Mouse (Mus musculus): ENCODE results near the gene Ssr1. TPM values are rescaled to one million over a fixed set of nuclear protein-coding genes. Genes with fewer than 3 reads are reported as not detected.

Ssr1 gene
- polyA plus RNA-seq, 1 experiment: 70.7 TPM

DNA sequence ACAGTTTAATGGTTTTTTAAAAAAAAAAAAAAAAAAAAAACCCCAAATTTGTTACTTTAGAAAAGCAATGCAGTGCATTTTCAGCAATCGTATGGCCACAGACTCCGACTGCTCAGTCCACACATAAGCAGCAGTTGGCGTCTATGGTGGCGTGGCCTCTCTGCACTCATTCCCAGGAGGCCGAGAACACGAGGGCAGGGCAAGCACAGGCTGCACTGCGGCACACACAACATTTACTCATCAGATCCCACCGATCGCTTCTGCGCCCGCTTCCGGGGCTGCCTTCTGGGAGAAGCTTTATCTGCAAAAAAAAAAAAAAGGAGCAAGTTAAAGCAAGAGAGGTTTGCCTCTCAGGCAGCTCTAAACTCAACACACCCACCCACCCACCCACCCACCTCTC, 14.5 kb downstream of the Ssr1 start:
- Histone ChIP-seq H3K36me3 (ENCODE audit: control insufficient read depth, insufficient read depth) (peaks cover 84% of the 10 kb centered on the region), H3ac (ENCODE audit: control insufficient read depth, insufficient read length, low read depth) (no peak overlapping the region)
- TF ChIP-seq FOSL1 (IDR thresholded peaks at IDR 0.05; ENCODE audit: insufficient read depth, low read length, poor library complexity, severe bottlenecking): no peak
- TF ChIP-seq MAX (IDR thresholded peaks at IDR 0.05): no peak
- no peak for TF ChIP-seq MYOG (IDR thresholded peaks at IDR 0.05; ENCODE audit: control insufficient read depth, extremely low read depth, insufficient read length)
- TF ChIP-seq USF1 (IDR thresholded peaks at IDR 0.05; ENCODE audit: low read depth): no peak
- no peak for TF ChIP-seq MYOD1 (IDR thresholded peaks at IDR 0.05; ENCODE audit: control insufficient read depth, insufficient read length, low read depth)
- no peak for TF ChIP-seq CEBPB (IDR thresholded peaks at IDR 0.05; ENCODE audit: low read depth)
- no peak for TF ChIP-seq CTCF (IDR thresholded peaks at IDR 0.05; ENCODE audit: control insufficient read depth, insufficient read depth, insufficient read length)

GRCm38 (mm10) chr13:37974731-37975130, 19.3 kb downstream of the Ssr1 start:
- no peak overlapping the region for H3ac ChIP-seq (ENCODE audit: control insufficient read depth, insufficient read length, low read depth)
- TF ChIP-seq CTCF (IDR thresholded peaks at IDR 0.05; ENCODE audit: control insufficient read depth, insufficient read depth, insufficient read length) (no peak), MAX (IDR thresholded peaks at IDR 0.05) (no peak), FOSL1 (IDR thresholded peaks at IDR 0.05; ENCODE audit: insufficient read depth, low read length, poor library complexity, severe bottlenecking) (no peak)
- H3K36me3 ChIP-seq (ENCODE audit: control insufficient read depth, insufficient read depth): peaks cover 40% of the 10 kb centered on the region
- no peaks in the 10 kb centered on the region for H3K27me3 ChIP-seq (ENCODE audit: control insufficient read depth, insufficient read depth, insufficient read length)
- no peaks in the 10 kb centered on the region for H3K79me2 ChIP-seq (ENCODE audit: control insufficient read depth, insufficient read depth)
- no peaks in the 10 kb centered on the region for H3K79me3 ChIP-seq (ENCODE audit: low read depth)
- H3K4me3 ChIP-seq (ENCODE audit: insufficient read depth, poor library complexity, severe bottlenecking): no peak overlapping the region

More for the DNA sequence above, 14.5 kb downstream of the Ssr1 start:
- no peaks in the 10 kb centered on the region for H3K79me2 ChIP-seq (ENCODE audit: control insufficient read depth, insufficient read depth)
- no peaks in the 10 kb centered on the region for H3K79me3 ChIP-seq (ENCODE audit: low read depth)
- no peaks in the 10 kb centered on the region for H3K27me3 ChIP-seq (ENCODE audit: control insufficient read depth, insufficient read depth, insufficient read length)
- H3K4me3 ChIP-seq (ENCODE audit: insufficient read depth, poor library complexity, severe bottlenecking): no peak overlapping the region

DNA sequence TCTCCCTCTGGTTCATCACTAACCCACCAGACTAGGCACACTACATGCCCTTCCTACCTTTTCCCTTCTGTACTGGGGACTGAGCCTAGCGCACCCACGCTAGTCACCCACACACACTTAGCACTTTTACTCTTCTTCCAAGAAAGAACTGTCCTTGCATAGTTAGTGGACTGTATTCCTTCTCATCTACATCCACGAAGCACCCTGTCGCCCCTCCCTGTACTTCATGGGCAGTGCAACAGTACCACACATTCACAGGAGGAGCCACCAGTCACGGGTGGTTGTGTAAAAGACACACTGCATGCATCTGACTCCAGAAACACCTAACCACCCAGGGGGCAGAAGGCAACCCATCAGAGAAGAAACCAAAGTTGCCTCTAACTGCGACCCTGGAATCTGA, 20.0 kb downstream of the Ssr1 start:
- TF ChIP-seq CTCF (IDR thresholded peaks at IDR 0.05; ENCODE audit: control insufficient read depth, insufficient read depth, insufficient read length): no peak
- Histone ChIP-seq H3K4me3 (ENCODE audit: insufficient read depth, poor library complexity, severe bottlenecking) (no peak overlapping the region), H3ac (ENCODE audit: control insufficient read depth, insufficient read length, low read depth) (no peak overlapping the region), H3K27me3 (ENCODE audit: control insufficient read depth, insufficient read depth, insufficient read length) (no peaks in the 10 kb centered on the region), H3K79me3 (ENCODE audit: low read depth) (no peaks in the 10 kb centered on the region), H3K36me3 (ENCODE audit: control insufficient read depth, insufficient read depth) (peaks cover 33% of the 10 kb centered on the region), H3K79me2 (ENCODE audit: control insufficient read depth, insufficient read depth) (no peaks in the 10 kb centered on the region)

DNA sequence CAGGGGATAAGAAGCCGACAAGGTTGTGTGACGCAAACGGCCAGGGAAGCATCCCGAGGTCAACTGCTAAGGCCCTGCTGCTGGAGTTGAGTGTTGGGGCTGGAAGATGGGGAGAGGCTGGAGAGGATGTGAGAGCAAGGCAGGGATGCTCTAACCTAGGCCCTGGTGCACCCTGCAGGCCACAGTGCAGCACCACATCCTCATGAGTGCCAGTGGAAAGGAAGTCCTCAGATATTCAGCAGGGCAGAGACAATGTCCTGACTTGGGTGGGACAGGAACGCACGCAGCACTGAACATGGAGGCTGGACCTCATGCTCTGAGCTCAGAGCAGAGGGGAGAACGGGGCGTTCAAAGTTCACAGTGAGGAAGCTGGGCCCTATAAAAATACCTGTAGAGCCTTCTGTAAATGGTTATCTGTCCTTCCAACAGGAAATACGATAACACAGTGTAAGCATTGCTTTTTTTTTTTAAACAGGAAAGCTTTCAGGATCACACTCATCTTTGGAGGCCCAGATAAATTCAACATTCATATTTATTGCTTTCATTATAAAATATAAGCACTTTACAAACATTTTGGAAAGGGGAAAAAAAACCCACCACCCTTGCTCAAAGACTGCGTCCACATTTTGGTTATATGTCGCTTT, 23.0 kb downstream of the Ssr1 start:
- no peak overlapping the region for H3ac ChIP-seq (ENCODE audit: control insufficient read depth, insufficient read length, low read depth)
- TF ChIP-seq MAX (IDR thresholded peaks at IDR 0.05): no peak
- no peak for TF ChIP-seq CTCF (IDR thresholded peaks at IDR 0.05; ENCODE audit: control insufficient read depth, insufficient read depth, insufficient read length)
- TF ChIP-seq CEBPB (IDR thresholded peaks at IDR 0.05; ENCODE audit: low read depth): no peak
- TF ChIP-seq USF1 (IDR thresholded peaks at IDR 0.05; ENCODE audit: low read depth): no peak
- TF ChIP-seq MYOG (IDR thresholded peaks at IDR 0.05; ENCODE audit: control insufficient read depth, extremely low read depth, insufficient read length): no peak
- TF ChIP-seq MYOD1 (IDR thresholded peaks at IDR 0.05; ENCODE audit: control insufficient read depth, insufficient read length, low read depth): no peak
- TF ChIP-seq FOSL1 (IDR thresholded peaks at IDR 0.05; ENCODE audit: insufficient read depth, low read length, poor library complexity, severe bottlenecking): no peak
- H3K27me3 ChIP-seq (ENCODE audit: control insufficient read depth, insufficient read depth, insufficient read length): no peaks in the 10 kb centered on the region
- no peak overlapping the region for H3K4me3 ChIP-seq (ENCODE audit: insufficient read depth, poor library complexity, severe bottlenecking)
- peaks cover 4% of the 10 kb centered on the region for H3K36me3 ChIP-seq (ENCODE audit: control insufficient read depth, insufficient read depth)
- H3K79me3 ChIP-seq (ENCODE audit: low read depth): no peaks in the 10 kb centered on the region
- H3K79me2 ChIP-seq (ENCODE audit: control insufficient read depth, insufficient read depth): no peaks in the 10 kb centered on the region

DNA sequence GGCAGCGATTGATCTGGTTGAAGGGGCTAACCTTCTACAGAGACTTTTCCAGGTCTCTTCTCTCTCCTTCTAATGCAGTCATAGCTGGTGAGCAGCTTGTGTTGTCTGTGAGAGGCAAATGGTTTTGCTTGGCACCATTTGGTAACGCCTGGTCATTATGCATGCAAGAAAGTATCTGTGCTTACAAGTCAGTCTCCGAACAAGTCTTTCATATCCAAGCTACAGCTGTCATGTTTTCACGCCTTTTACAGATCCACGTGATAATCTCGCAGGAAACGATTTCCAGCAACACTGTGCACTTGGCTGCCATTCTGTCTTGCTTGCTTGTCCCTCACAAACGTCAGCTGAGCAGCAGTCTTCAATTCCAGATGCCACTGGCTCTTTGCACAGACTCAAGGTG, 24.0 kb downstream of the Ssr1 start:
- TF ChIP-seq USF1 (IDR thresholded peaks at IDR 0.05; ENCODE audit: low read depth): no peak
- TF ChIP-seq CEBPB (IDR thresholded peaks at IDR 0.05; ENCODE audit: low read depth): no peak
- no peak for TF ChIP-seq MYOD1 (IDR thresholded peaks at IDR 0.05; ENCODE audit: control insufficient read depth, insufficient read length, low read depth)
- no peak for TF ChIP-seq MAX (IDR thresholded peaks at IDR 0.05)
- TF ChIP-seq FOSL1 (IDR thresholded peaks at IDR 0.05; ENCODE audit: insufficient read depth, low read length, poor library complexity, severe bottlenecking): no peak
- no peak for TF ChIP-seq MYOG (IDR thresholded peaks at IDR 0.05; ENCODE audit: control insufficient read depth, extremely low read depth, insufficient read length)
- TF ChIP-seq CTCF (IDR thresholded peaks at IDR 0.05; ENCODE audit: control insufficient read depth, insufficient read depth, insufficient read length): no peak
- Histone ChIP-seq H3ac (ENCODE audit: control insufficient read depth, insufficient read length, low read depth) (no peak overlapping the region), H3K79me3 (ENCODE audit: low read depth) (no peaks in the 10 kb centered on the region), H3K27me3 (ENCODE audit: control insufficient read depth, insufficient read depth, insufficient read length) (no peaks in the 10 kb centered on the region), H3K79me2 (ENCODE audit: control insufficient read depth, insufficient read depth) (no peaks in the 10 kb centered on the region), H3K36me3 (ENCODE audit: control insufficient read depth, insufficient read depth) (peaks cover 4% of the 10 kb centered on the region), H3K4me3 (ENCODE audit: insufficient read depth, poor library complexity, severe bottlenecking) (no peak overlapping the region)

GRCm38 (mm10) chr13:37969337-37969736, 24.7 kb downstream of the Ssr1 start:
- Histone ChIP-seq H3K27me3 (ENCODE audit: control insufficient read depth, insufficient read depth, insufficient read length) (no peaks in the 10 kb centered on the region), H3K79me2 (ENCODE audit: control insufficient read depth, insufficient read depth) (no peaks in the 10 kb centered on the region), H3K79me3 (ENCODE audit: low read depth) (no peaks in the 10 kb centered on the region), H3K4me3 (ENCODE audit: insufficient read depth, poor library complexity, severe bottlenecking) (no peak overlapping the region), H3ac (ENCODE audit: control insufficient read depth, insufficient read length, low read depth) (no peak overlapping the region), H3K36me3 (ENCODE audit: control insufficient read depth, insufficient read depth) (peaks cover 4% of the 10 kb centered on the region)
- TF ChIP-seq FOSL1 (IDR thresholded peaks at IDR 0.05; ENCODE audit: insufficient read depth, low read length, poor library complexity, severe bottlenecking) (no peak), MAX (IDR thresholded peaks at IDR 0.05) (no peak), CTCF (IDR thresholded peaks at IDR 0.05; ENCODE audit: control insufficient read depth, insufficient read depth, insufficient read length) (peak; percentile 73), USF1 (IDR thresholded peaks at IDR 0.05; ENCODE audit: low read depth) (no peak), MYOG (IDR thresholded peaks at IDR 0.05; ENCODE audit: control insufficient read depth, extremely low read depth, insufficient read length) (no peak), MYOD1 (IDR thresholded peaks at IDR 0.05; ENCODE audit: control insufficient read depth, insufficient read length, low read depth) (no peak), CEBPB (IDR thresholded peaks at IDR 0.05; ENCODE audit: low read depth) (no peak)
